Mouse (Mus musculus) urinary bladder, postnatal 4 days (tissue): ENCODE results near the gene Fam83g.

Experiments
- DNase-seq, 2 experiments: peaks; one replicate each; pipeline ENCODE4 v3.0.0; 2021 to 2022; ENCODE audit warnings: low spot score in 2 of 2

Gene Fam83g

GRCm38 (mm10) chr11:61715130-61715529, 31.2 kb downstream of the Fam83g start:
- no peak for DNase-seq

- no peak for DNase-seq
These were observed 34.1 kb downstream of the Fam83g start for GRCm38 (mm10) chr11:61717990-61718389.

GRCm38 (mm10) chr11:61719387-61719786, 35.5 kb downstream of the Fam83g start:
- no peak for DNase-seq

GRCm38 (mm10) chr11:61719826-61720225, 35.9 kb downstream of the Fam83g start:
- no peak for DNase-seq

- no peak for DNase-seq
These were observed 36.7 kb downstream of the Fam83g start, which contains the start of gene Slc5a10 for GRCm38 (mm10) chr11:61720636-61721035. Slc5a10 (minus strand) TSS chr11:61720826.

- DNase-seq: no peak
These were observed 38.2 kb downstream of the Fam83g start for GRCm38 (mm10) chr11:61722077-61722476.

GRCm38 (mm10) chr11:61728037-61728436, 44.1 kb downstream of the Fam83g start:
- no peak for DNase-seq

- no peak for DNase-seq
These were observed 48.8 kb downstream of the Fam83g start for GRCm38 (mm10) chr11:61732672-61733071.

- no peak for DNase-seq
These were observed 53.4 kb downstream of the Fam83g start for GRCm38 (mm10) chr11:61737290-61737689.

- no peak for DNase-seq
These were observed 56.6 kb downstream of the Fam83g start for GRCm38 (mm10) chr11:61740500-61740899.

- DNase-seq: no peak
These were observed 59.9 kb downstream of the Fam83g start for GRCm38 (mm10) chr11:61743768-61744167.

- DNase-seq: no peak
These were observed 60.6 kb downstream of the Fam83g start for GRCm38 (mm10) chr11:61744460-61744859.

- DNase-seq: no peak
These were observed 61.9 kb downstream of the Fam83g start for GRCm38 (mm10) chr11:61745781-61746180.

- DNase-seq: no peak
These were observed 63.3 kb downstream of the Fam83g start for GRCm38 (mm10) chr11:61747161-61747560.

GRCm38 (mm10) chr11:61751612-61752011, 67.7 kb downstream of the Fam83g start:
- no peak for DNase-seq

GRCm38 (mm10) chr11:61757151-61757550, 73.3 kb downstream of the Fam83g start:
- no peak for DNase-seq
